Mouse (Mus musculus) stomach, postnatal 0 days (tissue): ENCODE measurements around the gene Htra1.

ENCODE experiments used
- CTCF ChIP-seq: IDR thresholded peaks from 2 replicates; pipeline ENCODE4 v1.5.1; 2016; ENCODE audit warnings: antibody characterized with exemption, low read depth, mild to moderate bottlenecking, moderate library complexity
- EP300 ChIP-seq: optimal IDR thresholded peaks from 2 replicates; pipeline ENCODE3; 2016; ENCODE audit warnings: antibody characterized with exemption

DNA sequence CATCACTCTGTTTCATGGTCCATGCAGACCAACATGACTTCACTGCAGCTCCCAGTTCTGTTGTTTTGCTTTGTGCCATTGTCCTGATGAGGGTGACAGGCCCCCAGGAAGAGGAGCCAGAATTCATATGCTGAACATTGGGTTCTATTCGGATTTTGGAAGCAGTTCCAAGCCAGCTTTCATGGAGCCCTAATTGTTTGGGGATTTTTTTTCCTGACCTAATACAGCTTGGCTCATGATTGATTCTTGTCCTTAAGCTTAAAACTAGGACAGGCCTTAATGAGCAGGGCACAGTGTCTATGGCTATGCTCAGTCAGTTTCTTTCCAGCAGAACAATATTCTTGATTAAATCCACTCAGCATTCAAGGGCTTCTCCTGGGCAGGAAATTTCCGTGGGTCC, 17.7 kb upstream of the Htra1 start:
- TF ChIP-seq CTCF: no peak
- TF ChIP-seq EP300: no peak
